Mouse (Mus musculus): ENCODE results near the gene Tm7sf3.

DNA sequence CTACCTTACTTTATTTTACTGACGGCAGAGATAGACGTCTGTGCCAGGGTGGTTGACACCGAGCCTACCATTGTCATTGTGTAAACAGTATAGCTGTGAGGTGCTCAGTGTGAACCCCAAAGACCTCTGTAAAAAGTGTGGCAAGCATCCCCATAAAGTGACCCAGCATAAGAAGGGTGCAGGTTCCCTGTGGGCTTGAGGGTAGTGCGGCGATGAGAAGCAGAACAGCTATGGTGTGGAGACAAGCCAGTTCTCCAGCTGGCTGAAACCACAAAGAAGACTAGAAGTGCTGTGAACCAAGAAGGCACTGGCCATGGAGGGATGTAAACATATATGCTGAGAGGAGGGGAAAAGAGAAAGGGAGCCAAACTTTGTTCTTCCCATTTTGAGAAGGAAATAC lies 19.0 kb upstream of the Tm7sf3 start:
- no peak for TF ChIP-seq CTCF (IDR thresholded peaks at IDR 0.05 in 2 of 3, conservative IDR thresholded peaks at IDR 0.05 in 1 of 3; ENCODE audit: control insufficient read depth in 1 of 3, insufficient read depth in 1 of 3, low read depth in 2 of 3, low read length in 3 of 3, poor library complexity in 1 of 3, severe bottlenecking in 1 of 3)
- TF ChIP-seq MYC (IDR thresholded peaks at IDR 0.05; ENCODE audit: low read depth, low read length) = no peak
- no peak for TF ChIP-seq ZMIZ1 (IDR thresholded peaks at IDR 0.05; ENCODE audit: low read depth, low read length)
- TF ChIP-seq TAL1 (IDR thresholded peaks at IDR 0.05; ENCODE audit: low read length) = no peak
- TF ChIP-seq POLR2AphosphoS5 (IDR thresholded peaks at IDR 0.05; ENCODE audit: borderline replicate concordance, low read depth, low read length) = no peak
